Mouse (Mus musculus) embryo, embryonic 10.5 days (tissue): ENCODE measurements around the gene Ush1g.
A peak's percentile ranks its signal among the peaks of the same experiment; 100 is the strongest.

Experiments
- DNase-seq: peaks from one replicate; pipeline ENCODE4 v3.0.0-alpha.2; 2015; ENCODE audit warnings: low spot score

Gene Ush1g

DNA sequence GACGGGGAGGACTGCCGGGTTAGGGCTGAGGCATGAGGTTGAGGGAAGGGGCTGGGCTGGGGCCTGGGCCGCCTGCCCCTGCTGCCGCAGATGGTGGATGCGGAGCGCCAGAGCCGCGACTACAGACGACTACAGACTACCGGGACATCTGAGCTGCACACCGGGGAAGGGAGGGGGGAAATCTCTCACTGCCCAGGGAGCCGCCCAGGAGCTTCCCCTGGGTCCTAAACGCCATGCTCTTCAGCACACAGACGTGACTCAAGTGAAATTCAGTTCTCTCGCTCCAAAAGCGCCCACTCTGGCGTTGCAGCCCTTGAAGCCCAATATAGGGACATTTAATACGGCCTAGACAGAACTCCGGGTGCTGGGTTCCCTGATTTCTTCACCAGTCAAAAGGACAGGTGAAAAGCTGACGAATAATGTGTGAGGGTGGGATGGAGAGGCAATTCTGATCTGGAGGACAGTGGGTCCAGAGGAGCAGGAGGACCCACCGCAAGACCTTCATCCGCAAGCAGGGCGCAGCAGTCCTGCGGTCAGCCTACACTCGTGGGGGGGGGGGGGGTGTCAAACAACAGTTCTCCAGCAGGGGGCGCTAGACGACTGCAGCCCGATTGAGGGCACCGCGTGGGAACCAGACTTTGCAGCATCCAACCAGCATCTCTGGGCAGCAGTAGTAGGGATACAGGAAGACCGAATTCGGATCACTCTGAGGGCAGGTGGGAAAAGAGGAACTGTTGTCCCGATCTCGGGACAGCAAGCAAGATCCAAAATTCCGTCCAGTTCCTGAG lies at the start of gene Ush1g:
Gene Ush1g (minus strand): TSS at position 136 of the 788 bp plus-strand sequence.
- peak; percentile 84 for DNase-seq

DNA sequence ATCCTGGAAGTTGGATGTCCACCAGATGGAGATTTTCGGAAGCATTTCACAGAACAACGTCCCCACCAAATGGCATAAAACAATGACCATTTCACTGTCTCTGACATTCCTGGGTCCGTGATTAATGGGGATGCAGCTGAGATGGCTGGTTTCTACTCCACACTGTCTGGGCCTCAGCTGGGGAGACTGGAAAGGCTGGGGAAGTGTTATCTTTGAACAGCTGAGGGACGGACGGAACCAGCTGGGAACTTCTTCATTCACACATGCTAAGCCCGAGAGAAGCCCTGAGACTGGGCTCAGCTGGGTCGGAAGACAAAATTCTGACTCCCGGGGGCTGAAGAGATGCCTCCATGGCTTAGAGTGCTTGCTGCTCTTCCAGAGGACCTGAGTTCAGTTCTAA lies 49.5 kb upstream of the Ush1g start:
- no peak for DNase-seq

DNA sequence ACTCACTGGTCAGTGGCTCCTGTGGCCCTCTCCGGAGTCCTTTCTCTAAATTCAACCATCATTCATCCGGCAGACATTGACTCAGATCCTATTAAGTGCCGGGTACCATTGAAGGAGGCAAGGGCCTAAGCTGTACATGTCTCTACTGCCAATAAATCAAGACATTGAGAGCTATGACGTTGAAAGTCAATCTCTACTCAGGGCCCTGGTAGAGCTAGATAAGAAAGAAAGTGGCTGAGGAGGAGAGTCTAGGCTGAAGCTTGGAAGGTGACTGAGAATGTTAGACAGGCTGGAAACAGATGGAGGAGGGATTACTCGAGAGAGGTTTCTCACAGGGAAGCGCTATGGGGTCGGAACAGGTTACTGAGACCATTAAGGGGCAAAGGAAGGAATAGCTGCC lies 48.5 kb upstream of the Ush1g start:
- no peak for DNase-seq

DNA sequence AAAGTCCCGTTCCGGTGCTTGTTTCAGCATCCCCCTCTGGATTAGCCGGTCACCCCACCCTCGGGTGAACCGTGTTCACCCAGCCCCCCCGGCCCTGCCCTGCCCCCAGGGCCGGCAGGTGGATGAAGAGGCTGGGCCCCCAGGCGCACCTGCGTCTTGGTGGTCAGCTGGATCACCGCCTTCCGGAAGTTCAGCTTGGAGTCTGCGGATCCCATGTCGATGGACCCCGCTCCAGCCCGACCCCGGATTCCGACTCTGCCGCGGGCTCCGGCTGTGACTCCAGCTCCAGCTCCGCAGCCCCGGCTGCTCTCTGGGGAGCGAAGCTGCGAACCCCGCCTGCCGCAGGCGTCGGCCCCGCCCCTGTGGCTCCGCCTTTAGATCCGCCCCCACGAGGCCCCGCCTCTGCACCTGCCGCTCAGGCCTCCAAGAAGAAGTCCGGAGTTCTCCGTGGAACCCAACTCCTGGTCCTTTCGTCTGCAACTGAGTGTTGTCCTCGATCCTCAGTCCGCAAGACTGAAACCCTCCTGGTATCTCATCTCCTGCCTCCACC lies 45.6 kb upstream of the Ush1g start, which contains the start of gene Hid1:
Gene Hid1 (minus strand): TSS at position 362 of the 550 bp plus-strand sequence.
- peak; percentile 78 for DNase-seq

DNA sequence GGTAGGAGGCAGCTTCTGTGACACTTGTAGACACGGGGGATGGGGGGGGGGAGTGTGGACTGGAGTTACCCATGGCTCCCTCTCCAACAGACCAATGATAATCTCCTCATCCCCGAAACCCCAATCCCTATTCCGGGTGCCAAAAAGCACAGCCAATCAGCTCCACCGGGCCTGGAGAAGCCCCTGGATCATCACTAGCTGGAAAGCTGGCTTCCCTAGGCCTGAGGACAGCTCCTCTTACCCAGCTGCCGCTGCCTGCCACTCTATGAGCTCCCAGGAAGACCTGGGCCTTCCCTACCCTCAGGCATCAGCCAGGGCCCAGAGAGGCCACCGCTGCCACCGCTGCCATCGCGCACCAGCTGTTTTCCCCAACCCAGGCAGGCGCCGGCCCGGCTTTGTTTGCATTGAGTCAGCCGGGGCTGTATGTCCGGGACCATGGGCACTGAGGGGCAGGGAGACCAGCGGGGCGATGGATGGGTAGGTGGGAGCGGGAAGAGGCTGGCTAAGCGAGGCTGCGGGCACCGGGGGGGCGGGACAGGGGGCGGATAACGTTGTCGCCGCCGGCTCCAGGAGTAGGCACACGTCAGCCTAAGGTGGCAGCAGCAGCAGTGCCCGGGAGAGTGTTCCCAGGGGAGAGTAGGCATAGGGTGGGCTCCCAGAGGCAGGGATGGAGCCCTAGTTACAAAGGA lies 45.0 kb upstream of the Ush1g start:
- DNase-seq, result no peak

DNA sequence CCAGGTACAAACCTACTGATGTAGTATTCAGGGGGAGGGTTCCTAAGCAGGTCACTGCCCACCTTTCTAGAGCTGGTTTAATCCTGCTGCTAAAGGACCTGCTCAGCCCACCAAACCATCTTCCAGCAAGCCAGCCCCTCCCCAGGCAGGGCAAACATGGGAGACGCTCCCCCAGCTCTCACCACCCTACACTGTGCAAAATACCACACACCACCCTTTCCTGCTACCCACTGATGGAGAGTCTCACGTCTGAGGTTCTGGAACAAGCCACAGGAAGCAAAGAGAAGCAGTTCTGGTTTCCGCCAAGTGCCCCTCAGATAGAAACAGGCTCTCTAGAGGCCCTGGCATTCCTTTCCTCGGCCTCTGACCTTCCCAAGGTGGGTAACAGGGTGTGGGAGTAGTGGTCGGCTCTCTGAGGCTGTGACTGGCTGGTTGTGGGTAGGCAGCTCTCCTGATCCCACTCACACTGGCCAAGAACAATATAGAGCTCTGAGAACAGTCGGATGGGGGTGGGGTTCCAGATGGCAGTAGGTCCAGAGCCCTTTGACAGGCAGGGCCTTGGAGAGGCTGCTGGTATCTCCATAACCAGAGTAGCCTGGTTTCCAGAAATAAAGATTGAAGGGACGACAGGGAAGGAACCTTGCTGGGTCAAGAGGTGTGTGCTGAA lies 44.3 kb upstream of the Ush1g start:
- no peak for DNase-seq

DNA sequence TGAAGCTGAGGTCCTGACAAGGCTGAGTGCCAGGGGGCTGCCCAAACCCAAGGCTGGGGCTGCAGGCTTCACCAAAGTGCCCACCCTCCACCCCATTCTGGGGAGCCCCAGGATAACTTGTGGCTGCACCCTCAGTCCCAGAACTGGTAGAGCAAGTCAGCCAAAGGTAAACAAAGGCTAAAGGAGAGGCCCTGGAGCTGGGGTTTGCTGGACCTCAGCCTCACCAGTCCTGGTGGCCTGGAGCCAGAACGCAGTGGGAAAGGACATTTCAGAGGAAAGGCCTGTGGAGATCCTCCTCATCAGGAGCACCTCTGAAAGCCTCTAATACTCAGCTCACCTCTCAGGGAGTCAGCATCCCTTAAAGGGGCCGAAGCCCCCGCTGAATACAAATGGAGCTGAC lies 42.3 kb upstream of the Ush1g start:
- no peak for DNase-seq

DNA sequence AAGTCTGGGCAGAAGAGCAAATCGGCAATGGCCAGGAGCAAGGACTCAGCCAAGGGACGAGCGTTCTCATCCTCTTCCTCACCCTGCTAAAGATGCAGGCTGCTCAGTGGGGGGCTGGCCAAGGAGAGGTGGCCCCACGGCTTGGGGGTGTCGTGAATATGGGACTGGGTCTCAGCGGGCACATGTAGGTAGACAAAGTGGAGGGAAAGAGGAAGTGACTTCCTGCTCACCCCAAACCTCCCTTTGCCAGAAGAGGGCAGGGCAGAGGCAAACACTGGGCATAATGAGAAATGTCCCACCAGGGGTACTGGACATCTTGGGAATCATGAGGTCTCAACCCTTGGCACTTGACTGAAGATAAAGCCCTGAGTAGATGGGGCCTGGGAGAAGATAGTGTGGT lies 37.9 kb upstream of the Ush1g start:
- no peak for DNase-seq

DNA sequence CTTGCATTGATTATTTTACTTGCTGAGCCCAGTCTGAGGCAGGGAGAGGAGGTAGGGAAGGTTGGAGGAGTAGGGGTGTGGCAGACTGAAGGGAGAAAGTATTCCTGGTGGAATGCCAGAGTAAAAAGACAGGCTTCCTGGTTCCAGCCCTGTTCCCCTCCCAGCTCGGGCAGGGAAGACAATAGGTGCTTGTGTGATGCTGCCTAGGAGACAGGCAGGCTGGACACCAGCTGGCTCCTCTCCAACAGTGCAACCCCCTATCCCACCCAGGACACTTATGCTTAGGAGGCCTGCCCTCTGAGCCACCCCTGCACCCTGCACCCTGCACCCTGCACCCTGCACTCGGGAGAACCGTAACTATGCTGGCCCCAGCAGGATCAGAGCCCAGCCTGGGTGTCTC lies 37.5 kb upstream of the Ush1g start:
- DNase-seq, result no peak

DNA sequence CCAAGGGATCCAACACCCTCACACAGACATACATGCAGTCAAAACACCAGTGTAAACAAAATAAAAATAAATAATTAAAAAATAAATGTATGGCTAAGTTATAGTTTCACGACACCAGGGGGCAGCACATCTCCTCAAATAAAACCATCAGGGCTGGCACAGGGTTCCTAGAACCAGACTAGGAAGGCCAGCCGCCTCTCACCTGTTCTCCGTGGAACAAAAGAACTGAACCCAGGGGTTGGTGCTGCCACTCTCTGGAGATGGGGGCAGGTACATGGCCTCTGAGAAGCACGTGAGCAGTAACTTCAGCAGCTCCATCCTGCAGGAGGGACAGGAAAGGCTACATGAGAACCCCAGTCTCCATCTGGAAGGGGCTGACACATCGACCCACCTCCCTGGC lies 36.6 kb upstream of the Ush1g start:
- peak; percentile 87 for DNase-seq

DNA sequence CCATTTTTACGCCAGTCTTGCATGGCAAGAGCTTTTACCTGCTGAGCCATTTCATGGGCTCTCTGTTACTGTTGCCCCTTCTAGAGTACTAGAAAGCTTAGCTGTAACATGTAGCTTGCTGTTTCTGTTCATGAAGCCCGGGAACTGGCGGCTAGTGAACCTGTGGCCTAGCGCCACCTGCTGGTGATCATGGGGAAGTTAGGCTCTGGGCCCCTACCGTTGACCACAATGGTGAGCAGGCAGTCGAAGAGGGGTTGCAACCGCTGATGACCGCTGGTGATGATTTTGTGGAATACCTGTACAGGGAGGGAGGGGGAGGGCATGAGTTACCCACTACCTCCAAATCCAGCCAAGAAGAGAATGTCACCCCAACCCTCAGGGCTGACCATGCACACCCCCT lies 32.3 kb upstream of the Ush1g start:
- peak; percentile 93 for DNase-seq

DNA sequence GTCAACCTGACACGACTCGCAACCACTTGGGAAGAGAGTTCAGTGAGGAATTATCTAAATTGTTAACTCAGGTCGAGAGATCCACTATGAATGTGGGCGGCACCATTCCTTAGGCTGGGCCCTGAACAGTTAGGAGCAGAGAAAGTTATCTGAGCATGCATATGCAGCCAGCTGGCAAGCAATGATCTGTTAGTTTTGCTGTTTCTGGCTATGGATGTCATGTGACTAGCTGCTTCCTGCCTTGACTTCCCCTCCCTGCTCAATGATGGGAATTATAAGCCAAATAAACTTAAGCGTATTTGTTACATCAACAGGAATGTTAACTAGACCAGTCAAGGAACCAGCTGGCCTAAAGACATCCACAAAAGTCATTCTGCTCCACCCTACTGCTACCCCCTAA lies 31.5 kb upstream of the Ush1g start:
- no peak for DNase-seq

DNA sequence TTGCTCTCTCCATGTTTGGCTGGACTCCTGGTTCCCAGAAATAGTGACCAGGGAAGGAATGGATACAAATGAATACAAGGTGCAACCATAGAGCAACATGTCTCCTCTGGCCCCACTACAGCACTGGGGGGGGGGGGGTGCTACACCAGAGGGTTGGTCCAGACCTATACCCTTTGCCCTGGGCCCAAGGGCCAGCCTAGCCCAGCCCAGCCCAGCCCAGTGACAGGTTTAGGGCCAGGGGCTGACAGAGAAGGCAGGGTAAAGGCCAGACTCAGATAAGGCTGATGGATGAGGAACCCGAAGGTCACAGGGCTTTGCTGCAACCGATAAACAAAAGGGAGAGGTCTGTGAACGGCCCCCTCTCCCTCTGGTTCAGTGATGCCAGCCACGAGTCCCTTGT lies 28.1 kb upstream of the Ush1g start:
- no peak for DNase-seq

DNA sequence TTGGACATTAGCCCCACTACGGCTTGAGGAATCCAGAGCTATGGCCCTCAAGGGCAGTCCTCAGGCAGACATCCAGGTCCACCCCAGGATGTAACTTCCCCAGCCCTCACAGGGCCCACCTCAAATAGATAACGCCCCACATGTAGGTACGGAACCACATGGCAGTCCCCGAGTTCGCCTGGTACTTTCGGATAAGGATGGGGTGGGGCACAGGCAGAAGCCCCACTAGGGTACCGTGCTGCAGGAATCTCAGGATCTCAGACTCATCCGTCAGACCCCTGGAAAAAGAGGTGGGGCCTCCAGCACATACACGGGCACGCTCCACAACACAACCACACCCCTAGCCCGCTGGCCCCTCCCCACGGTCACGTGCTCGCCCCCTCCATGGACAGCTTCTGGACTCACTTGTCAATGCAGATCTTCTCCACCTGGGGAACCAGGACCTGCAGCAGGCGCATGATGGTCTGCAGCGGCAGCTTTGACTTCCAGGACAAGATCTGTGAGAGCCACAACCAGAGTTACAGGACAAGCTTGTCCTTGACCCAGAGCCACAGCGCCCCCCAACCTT lies 26.9 kb upstream of the Ush1g start:
- DNase-seq, result no peak

DNA sequence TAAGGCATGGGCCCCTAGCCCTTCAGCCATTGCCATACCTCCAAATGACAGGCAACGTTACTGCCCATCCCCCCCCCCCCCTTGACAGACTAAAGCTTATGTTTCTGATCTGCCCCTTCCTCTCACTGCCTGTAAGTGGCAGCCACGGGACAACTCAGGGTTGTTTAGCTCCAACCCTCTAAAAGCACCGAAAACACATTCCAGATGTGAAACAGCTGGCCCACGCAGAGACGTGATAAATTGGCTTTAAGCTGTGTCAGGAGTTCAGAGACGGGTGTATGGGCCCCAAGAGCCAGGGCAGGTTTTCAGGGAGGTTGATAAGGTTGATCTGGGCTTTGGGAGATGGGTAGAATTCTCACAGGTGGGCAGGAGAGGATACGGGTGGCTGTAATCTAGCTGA lies 23.7 kb upstream of the Ush1g start:
- peak; percentile 73 for DNase-seq

DNA sequence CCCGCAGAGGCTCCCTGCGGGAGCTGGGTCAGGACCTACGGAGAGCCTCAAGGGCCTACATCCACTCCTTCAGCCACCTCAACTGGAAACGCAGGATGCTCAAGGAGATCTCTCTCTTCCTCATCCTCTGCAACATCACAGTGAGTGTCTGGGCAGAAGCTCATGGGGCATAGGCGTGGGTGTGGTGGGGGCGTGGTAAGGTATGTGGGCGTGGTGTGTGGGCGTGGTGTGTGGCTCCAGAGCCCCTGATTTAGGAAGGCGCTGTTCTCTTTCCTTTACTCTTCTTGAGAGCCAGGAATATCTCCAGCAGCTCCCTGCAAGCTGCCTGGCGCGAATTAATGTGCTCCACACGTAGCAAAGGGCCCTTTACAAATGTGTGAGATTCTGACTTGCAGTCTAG lies 23.1 kb upstream of the Ush1g start:
- no peak for DNase-seq

DNA sequence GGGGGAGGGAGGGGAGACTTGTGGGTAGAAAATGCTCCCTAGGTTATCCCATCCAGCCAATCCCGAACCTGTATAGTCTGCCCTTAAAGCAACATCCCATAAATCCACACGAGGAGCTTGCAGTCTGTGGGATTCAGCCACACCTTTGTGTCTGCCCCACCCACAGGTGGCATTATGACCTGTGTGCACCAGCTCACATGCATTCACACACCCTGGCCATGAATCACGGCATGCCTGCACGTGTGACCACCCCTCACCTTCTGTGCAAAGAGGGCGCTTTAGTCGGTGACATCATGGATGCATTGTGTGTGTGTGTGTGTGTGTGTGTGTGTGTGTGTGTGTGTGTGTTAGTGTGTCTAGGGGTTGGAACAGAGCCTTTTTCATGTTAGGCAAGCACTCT lies 20.0 kb upstream of the Ush1g start:
- DNase-seq, result no peak

DNA sequence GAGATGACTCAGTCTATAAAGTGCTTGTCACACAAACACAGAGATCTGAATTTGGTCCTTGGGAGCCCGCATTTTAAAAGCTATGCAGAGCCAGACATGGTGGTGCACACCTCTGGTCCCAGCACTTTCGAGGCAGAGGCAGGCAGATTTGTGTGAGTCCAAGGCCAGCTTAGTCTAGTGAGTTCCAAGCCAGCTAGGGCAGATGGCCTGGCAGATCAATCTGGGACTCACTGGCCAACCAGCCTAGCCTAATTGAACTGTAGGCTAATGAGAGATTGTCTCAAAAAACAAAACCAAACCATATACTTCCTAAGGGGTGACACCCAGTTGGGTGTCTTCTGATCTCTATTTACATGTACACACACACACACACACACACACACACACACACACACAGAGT lies 19.4 kb upstream of the Ush1g start:
- DNase-seq, result no peak

DNA sequence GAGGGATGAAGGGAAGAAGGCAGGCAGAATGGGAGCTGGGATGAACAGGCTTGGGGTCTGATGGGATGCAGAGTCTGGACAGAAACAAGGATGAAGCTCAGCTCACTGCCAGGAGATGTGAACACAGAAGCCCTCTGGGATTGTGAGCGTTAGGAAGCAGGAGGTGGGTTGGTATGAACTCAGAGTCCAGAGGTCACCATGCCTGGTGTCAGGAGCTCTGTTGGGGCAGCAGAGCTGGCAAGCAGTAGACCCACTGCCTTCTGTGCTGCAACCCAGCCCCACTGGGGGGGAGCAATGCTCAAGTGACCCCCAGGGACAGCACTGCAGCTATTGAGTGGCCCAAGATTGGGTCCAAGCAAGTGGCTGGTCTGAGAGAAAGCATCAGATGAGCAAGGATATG lies 16.0 kb upstream of the Ush1g start:
- DNase-seq, result no peak

DNA sequence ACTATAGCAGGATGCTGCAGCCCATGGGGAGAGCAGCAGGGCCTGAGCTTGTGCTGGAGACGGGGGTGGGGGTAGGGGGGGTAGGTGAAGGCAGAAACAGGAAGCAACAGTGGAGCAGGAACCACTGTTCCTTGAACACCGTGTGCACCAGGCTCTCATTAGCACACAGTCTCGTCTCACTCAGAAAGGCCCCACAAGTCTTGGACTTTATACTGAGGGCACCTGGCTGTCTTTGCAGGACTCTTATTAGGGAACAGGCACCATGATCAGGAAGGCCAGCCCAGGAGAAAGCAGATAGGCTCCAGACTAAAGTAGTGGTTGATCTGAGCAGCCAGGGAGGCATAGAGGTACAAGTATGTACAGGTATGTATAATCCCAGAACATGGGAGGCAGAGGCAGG lies 15.5 kb upstream of the Ush1g start:
- DNase-seq, result no peak

DNA sequence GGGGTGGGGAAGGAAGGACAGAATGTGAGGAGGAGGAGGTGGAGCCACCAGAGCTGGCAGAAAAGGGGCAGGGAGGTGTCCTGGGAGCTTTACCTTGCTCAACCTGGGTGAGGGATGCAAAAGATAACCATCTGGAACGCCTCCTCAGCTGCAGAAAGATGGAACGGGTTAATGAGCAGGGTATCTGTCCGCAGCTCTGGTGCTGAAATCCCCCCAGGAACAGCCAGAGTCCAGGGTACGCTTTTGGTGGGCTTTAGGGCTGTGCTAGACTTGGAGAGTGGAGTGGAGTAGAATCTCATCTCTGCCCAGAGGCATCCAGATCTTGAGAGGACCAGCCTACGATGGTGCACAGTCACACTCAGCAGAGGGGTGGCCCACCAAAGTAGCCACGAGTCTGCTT lies 14.3 kb upstream of the Ush1g start:
- DNase-seq, result peak; percentile 64

DNA sequence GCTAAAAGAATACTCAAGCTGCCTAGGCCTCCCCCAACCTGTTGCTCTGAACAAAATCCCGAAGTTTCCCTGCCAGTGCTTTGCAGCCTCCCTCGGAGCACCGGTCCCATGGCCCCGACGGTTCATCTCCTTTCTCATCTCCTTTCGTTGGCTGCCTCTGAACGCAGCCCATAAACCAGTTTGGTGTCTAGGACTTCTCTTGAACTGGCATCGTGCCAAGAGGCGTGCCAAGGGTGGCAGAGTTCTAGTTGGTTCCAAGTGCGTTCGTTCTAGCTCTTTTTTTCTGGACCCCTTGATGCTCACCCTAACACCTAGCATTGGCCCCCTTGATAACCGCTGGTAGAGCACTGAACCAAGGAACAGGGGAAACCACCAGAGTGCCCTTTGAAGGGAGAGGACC lies 13.4 kb upstream of the Ush1g start:
- DNase-seq, result no peak

DNA sequence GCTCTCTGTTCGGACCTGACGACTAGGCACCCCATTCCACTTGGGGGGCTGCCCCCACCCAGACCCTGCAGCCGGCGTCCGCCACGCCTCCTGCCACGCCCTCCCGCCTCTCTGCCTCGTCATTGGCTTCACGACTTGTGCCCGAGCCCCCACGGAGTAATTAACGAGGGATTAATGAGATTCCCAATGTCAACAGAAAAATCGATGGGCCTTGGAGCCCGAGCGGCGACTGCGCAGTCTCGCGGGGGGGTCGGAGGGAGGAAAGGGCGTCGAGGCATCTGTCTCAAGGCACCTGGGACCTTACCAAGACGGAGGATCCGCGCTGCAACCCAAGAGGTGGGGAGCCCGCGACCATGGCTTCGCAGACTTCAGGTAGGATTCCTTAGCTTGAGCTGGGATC lies 12.7 kb upstream of the Ush1g start, which contains the start of gene Otop3:
Gene Otop3 (plus strand): TSS at position 201 of the 400 bp plus-strand sequence.
- DNase-seq, result no peak
